Mouse (Mus musculus): Measurements from ENCODE around the gene Camsap3. TPM values are rescaled to one million over a fixed set of nuclear protein-coding genes. Genes with fewer than 3 reads are reported as not detected.

Gene Camsap3
- polyA plus RNA-seq, 1 experiment: not detected

- no peak for TF ChIP-seq GATA1 (IDR thresholded peaks at IDR 0.05; ENCODE audit: low read length)
Observed at GRCm38 (mm10) chr8:3588258-3588633, 1.2 kb downstream of the Camsap3 start.

GRCm38 (mm10) chr8:3593470-3593869 is 6.4 kb downstream of the Camsap3 start:
- no peak for TF ChIP-seq GATA1 (IDR thresholded peaks at IDR 0.05; ENCODE audit: low read length)

- TF ChIP-seq GATA1 (IDR thresholded peaks at IDR 0.05; ENCODE audit: low read length): no peak
Observed at GRCm38 (mm10) chr8:3594466-3594865, 7.4 kb downstream of the Camsap3 start.

GRCm38 (mm10) chr8:3598054-3598453 is 11.0 kb downstream of the Camsap3 start:
- TF ChIP-seq GATA1 (IDR thresholded peaks at IDR 0.05; ENCODE audit: low read length): no peak

GRCm38 (mm10) chr8:3599219-3599618 is 12.1 kb downstream of the Camsap3 start:
- no peak for TF ChIP-seq GATA1 (IDR thresholded peaks at IDR 0.05; ENCODE audit: low read length)

- no peak for TF ChIP-seq GATA1 (IDR thresholded peaks at IDR 0.05; ENCODE audit: low read length)
Observed at GRCm38 (mm10) chr8:3600401-3600800, 13.3 kb downstream of the Camsap3 start.

- TF ChIP-seq GATA1 (IDR thresholded peaks at IDR 0.05; ENCODE audit: low read length): no peak
Observed at GRCm38 (mm10) chr8:3603439-3603838, 16.3 kb downstream of the Camsap3 start.

- TF ChIP-seq GATA1 (IDR thresholded peaks at IDR 0.05; ENCODE audit: low read length): no peak
Observed at GRCm38 (mm10) chr8:3606593-3606992, 19.5 kb downstream of the Camsap3 start.

- TF ChIP-seq GATA1 (IDR thresholded peaks at IDR 0.05; ENCODE audit: low read length): no peak
Observed at GRCm38 (mm10) chr8:3607822-3608221, 20.7 kb downstream of the Camsap3 start.

GRCm38 (mm10) chr8:3609046-3609815 is 22.1 kb downstream of the Camsap3 start:
- no peak for TF ChIP-seq GATA1 (IDR thresholded peaks at IDR 0.05; ENCODE audit: low read length)

- TF ChIP-seq GATA1 (IDR thresholded peaks at IDR 0.05; ENCODE audit: low read length): no peak
Observed at GRCm38 (mm10) chr8:3609816-3610150, 22.7 kb downstream of the Camsap3 start.

- TF ChIP-seq GATA1 (IDR thresholded peaks at IDR 0.05; ENCODE audit: low read length): no peak
Observed at GRCm38 (mm10) chr8:3621199-3621970, 34.3 kb downstream of the Camsap3 start, which contains the start of the genes Xab2 and Pet100. TSS of gene Xab2 (minus strand) at chr8:3621316. TSS of gene Pet100 (plus strand) at chr8:3621548.

- TF ChIP-seq GATA1 (IDR thresholded peaks at IDR 0.05; ENCODE audit: low read length): no peak
Observed at GRCm38 (mm10) chr8:3622119-3622518, 35.0 kb downstream of the Camsap3 start.

- TF ChIP-seq GATA1 (IDR thresholded peaks at IDR 0.05; ENCODE audit: low read length): no peak
Observed at GRCm38 (mm10) chr8:3625445-3625844, 38.4 kb downstream of the Camsap3 start, which contains the start of gene Pcp2. TSS of gene Pcp2 (minus strand) at chr8:3625545.

GRCm38 (mm10) chr8:3626971-3627370 is 39.9 kb downstream of the Camsap3 start:
- no peak for TF ChIP-seq GATA1 (IDR thresholded peaks at IDR 0.05; ENCODE audit: low read length)

GRCm38 (mm10) chr8:3628014-3628413 is 40.9 kb downstream of the Camsap3 start:
- no peak for TF ChIP-seq GATA1 (IDR thresholded peaks at IDR 0.05; ENCODE audit: low read length)

Data from G1E-ER4 (cell line).